Mouse (Mus musculus): ENCODE measurements at regions not wholly inside any gene's neighbourhood (a gene's known extent, or its start where the extent isn't known, plus 50 kb on each side); places are given as distances from the start of the nearest gene placed in this dataset.

DNA sequence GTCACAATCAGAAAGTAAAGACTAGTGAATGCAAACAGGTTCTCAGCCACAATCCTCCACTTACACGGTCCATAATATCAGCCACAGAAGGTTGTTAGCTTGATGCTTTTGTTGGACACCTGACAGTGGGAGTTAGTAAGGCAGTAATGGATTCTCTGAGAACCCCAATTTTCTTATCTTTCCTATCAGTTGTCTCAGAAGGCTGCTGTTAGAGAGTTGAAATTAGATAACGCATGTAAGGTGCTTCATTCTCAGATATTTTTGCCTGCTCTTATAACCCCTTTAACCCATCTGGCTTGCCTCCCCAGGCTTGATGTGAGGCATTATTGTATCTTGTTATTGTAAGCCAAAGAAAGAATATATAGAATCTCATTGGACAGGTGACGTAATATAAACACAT lies 63.0 kb upstream of the Ube2e3 start:
- no peak for DNase-seq (ENCODE audit: low spot score)

- no peak for DNase-seq (ENCODE audit: low spot score)
Observed at GRCm38 (mm10) chr2:78803543-78803942, 64.4 kb upstream of the Ube2e3 start.

DNA sequence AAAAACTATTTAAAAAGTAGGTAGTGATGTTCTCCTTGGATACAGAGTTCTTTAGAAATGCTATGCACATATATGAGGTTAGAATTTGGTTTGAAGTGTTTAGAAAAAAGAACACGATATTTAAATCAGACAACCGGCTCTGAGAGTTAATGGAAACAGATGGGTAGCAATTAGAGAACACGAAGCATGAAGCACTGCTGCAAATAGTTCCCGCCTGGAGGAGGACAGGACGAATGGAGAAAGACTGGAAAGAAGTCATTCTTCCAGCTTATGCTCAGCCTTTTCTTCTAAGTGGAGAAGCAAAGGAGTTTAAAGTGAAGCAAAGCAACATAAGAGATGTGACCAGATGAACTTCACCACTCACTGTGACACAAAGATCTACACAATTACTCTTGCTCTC lies 72.5 kb upstream of the Ube2e3 start:
- DNase-seq (ENCODE audit: low spot score): no peak

DNA sequence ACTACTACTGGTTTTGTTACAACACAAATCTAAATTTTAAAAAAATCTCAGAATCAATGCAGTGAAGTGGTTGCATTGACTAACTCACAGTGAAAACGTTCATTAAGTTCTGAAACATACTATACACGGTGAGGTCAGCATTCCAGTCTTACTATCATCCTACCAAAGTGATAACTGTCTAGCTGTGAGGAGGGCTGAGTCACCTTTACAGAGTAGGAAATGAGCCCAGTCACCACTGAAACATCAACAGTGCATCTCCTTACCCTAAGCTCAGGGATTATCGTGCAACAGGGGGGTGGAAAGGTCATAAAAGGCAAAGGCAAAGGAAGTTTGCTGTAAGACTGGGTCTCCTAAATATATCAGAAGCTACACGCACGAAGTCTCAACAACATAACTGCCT lies 73.2 kb upstream of the Ube2e3 start:
- no peak for DNase-seq (ENCODE audit: low spot score)

DNA sequence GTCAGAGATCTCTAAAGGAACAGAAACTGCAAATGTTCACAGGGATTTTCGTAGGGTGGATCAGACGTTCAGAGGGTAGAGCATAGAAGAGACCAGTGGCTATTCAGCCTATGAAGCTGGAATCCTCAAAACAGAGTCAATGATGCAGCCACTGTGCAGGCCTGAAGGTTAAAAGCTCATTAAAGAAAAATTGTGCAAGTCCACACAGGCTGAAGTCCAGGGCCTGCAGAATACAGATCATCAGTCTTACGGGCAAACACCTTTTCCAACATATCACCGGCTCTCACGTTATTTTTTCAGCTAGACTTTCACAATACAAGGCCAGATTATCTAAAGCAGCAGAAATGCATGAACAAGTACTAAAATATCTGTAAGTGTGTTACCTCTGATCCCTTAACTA lies 78.8 kb upstream of the Ube2e3 start:
- DNase-seq (ENCODE audit: low spot score): no peak

GRCm38 (mm10) chr2:78788222-78788621 lies 79.7 kb upstream of the Ube2e3 start:
- no peak for DNase-seq (ENCODE audit: low spot score)

- DNase-seq (ENCODE audit: low spot score): peak; percentile 21
Observed at GRCm38 (mm10) chr2:78779949-78780348, 88.0 kb upstream of the Ube2e3 start.

DNA sequence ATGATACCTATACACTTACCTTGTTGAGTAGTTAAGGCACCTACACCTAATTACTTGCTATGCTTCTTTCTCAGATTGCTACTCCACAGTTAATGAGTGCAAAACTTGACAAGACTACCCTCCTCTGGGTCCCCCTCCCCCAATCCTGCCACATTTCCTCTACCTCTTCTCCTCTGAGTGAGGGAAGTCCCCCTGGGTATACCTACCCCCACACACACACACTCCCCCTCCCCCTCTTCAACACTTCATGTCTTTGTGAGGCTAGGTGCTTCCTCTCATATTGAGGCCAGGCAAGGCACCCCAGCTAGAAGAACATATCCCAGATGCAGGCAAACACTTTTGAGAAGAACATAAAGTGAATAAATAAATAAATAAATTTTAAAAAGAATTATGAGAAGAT lies 90.3 kb upstream of the Ube2e3 start:
- DNase-seq (ENCODE audit: low spot score): no peak

DNA sequence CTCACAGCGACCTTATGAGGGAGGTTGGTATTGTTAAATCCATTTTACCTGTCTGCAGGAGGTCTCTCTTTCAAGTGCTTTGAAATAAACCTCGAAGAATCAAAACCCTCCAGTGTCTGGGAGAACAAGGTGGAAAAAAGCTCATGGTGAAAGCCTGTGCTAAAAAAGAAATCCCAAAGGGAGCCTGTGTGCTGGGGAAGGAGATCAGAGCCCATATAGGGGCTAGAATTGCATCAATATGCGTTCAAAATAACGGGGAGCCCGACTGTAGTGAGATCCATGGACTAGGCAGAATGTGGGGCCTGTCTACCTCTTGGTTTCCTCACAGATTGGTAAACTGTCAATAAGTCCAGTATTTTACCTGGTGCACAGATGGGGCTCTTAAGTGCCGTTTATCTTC lies 113.6 kb upstream of the Ube2e3 start:
- DNase-seq (ENCODE audit: low spot score): no peak

- DNase-seq (ENCODE audit: low spot score): peak; percentile 10
Observed at GRCm38 (mm10) chr2:78753918-78754317, 114.0 kb upstream of the Ube2e3 start.

DNA sequence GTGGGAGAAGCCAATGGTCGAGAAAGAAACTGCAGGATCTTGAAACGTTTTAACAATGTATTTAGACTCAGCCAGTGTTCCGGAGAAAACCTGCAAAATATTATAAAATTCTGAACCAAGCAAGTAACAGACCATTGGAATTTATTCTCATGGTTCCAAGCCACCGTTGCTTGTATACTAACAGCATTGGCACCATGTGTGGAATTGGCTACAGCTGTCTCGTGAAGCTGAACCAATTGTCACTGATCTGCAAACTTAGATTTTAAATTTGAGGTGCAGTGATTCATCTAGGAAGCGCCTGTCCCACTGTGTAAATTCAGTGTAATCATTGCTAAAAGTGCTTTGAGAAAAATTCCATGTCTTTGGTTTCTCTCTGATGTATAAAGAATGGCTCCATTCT lies 137.8 kb upstream of the Ube2e3 start:
- no peak for DNase-seq (ENCODE audit: low spot score)

- DNase-seq (ENCODE audit: low spot score): no peak
Observed at GRCm38 (mm10) chr2:78726060-78726459, 141.9 kb upstream of the Ube2e3 start.

GRCm38 (mm10) chr2:78724416-78724815 lies 143.5 kb upstream of the Ube2e3 start:
- no peak for DNase-seq (ENCODE audit: low spot score)

DNA sequence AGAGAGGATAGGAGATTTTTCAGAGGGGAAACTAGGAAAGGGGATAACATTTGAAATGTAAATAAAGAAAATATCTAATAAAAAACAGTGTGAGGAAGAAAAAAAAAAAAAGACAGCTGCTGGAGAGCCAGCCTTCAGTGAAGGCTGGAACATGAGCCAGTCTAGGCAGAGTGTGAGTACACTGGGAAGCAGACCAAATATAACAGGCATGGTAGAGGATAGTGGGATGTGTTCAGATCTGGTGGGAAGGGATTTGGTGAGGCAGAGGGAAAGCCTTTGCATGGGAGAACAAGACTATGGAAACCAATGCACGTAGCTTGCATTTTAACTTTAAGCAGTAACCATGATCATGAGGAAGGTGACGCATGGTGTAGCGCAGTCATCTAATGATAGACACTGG lies 144.5 kb upstream of the Ube2e3 start:
- peak; percentile 13 for DNase-seq (ENCODE audit: low spot score)

GRCm38 (mm10) chr2:78722739-78723138 lies 145.2 kb upstream of the Ube2e3 start:
- DNase-seq (ENCODE audit: low spot score): no peak

DNA sequence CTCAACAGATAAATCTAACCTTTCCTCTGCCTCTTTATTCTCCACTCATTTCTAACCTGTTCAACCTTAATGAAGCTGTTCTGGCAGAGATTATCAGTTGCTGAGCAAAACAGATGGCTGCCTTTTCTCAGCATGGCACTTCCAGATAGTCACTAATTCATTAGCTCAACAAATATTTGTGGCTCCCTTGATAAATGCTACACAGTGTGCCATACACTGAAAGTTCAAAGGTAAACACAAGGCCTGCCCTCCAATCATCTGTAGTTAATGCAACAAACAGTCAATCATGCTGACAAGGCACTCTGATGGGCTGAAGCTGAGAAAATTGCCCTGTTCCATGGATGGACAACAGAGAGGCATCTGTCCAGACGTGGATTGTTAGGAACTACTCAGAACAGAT lies 149.4 kb upstream of the Ube2e3 start:
- DNase-seq (ENCODE audit: low spot score): no peak

- DNase-seq (ENCODE audit: low spot score): no peak
Observed at GRCm38 (mm10) chr2:78716157-78716798, 151.6 kb upstream of the Ube2e3 start.

DNA sequence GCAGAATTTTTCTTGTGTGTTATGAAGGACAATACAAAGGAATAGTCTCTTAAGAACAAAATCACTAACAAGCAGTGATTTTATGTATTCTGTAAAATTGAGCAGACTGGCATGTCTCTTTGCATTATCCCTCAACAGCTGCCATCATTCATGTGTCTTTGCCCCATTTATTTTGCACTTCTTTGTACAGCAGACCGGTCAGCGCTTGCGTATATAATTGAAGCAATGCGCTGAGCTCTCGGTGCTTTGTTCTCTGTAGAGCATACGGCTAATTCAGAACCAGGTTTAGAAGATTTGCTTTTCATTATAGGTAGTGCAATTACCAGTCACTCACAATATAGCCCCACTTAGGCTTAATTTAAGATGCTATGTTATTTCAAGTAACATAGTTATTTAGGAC lies 173.1 kb upstream of the Ube2e3 start:
- DNase-seq (ENCODE audit: low spot score): no peak

GRCm38 (mm10) chr2:78656668-78657067 lies 211.3 kb upstream of the Ube2e3 start:
- DNase-seq (ENCODE audit: low spot score): no peak

DNA sequence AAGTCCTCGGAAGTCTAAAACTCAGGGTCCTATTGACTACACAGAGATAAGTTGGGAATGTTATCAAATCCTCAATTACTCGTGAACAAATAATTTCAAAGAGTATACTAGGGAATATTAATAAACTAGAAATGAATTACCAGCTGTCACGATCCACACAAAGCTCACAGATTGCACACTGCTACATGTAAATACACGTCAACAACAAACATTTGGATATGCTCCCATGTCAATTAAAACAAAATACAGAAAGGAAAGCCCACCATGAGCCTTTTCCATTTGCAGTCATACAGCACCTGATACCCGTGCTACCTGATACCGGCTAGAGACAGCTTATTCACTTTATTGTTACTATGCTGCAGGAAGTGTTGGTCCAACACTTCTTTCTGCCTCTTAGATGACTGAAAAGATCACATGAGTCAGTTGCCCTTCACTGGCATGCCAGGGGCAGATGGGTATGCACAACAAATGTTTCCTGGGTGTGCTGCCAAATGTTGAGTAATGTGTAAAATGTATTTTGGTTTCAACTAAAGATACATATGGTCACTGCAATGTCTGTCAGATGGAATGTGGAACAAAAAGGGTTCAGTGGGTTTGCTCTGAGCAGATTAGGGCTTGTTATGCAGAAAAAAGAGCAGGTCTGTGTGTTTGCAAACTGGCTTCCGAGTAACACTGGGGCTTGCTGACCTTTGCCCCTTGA lies 212.6 kb upstream of the Ube2e3 start:
- DNase-seq (ENCODE audit: low spot score): peak; percentile 80

DNA sequence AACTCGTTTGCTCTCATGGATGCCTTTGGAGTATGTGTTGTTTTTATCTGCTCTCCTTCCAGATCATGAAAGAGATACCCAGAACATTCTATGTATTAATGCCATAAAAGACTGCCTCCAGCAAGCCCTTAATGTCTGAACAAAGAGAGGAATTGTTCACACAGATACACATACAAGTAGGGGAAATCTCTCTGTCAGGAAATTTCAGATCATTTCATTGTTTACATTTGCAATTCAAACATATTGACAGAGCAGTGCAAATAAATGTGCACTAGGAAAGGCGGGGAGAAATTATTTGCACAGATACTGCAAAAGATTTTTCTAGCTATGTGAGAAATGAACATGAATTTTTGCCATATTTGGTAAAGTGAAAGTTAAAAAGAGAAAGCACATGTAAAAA lies 216.4 kb upstream of the Ube2e3 start:
- DNase-seq (ENCODE audit: low spot score): no peak

DNA sequence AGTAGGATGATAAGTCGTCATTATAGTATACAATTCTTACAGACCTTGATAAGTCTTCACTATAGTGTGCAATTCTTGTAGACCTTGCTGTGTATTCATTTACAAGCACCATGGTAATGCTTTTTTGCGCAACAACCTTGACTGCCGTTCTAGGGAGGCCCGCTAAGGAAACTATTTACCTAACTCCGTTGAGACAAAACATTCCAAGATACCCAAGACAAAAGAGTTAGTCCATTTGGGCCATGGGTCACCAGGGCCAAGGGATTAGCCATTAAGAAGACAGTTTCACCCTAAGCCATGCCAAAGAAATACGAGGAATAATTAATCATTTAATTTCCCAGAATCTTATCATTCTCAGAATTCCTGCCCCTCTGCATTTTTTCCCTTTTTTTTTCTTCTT lies 227.6 kb upstream of the Ube2e3 start:
- no peak for DNase-seq (ENCODE audit: low spot score)

DNA sequence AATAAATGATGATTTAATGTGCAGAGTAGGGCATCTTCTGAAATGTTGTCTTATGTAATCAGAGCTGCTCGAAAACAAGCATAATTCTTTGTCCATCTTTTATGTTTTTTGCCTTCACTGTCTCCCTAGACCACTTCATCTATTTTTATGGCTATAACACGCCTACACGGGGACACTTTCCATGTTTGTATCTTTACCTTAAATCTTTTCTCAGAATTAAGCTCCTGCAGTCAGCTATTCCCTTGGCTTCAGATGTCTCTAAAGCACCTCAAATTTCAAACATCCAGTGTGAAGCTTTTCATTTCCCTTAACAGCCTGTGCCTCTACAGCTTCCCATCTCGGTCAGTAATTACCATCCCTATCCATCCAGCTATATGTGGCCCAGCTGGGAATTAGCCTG lies 242.7 kb upstream of the Ube2e3 start:
- no peak for DNase-seq (ENCODE audit: low spot score)

DNA sequence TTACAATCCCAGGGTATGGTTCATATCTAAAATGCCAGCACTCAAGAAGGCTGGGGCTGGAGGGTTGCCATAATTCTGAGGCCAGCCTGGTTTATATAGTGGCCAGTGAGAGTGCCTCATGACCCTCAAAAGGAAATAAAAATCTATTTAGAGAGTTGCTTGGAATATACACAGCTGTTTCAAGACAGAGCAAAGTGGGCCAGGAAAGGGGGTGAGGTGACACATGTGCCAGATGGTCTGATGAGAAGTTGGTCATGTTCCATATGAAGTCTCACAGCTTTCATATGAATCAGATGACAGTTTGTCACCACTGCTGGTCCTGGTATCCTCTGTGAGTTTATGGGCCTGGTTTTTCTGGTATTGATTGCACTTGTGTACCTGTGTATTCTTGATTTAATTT lies 261.5 kb upstream of the Ube2e3 start:
- DNase-seq (ENCODE audit: low spot score): no peak
